Mouse (Mus musculus): ENCODE results near the gene Anxa4. TPM values are rescaled to one million over a fixed set of nuclear protein-coding genes. Genes with fewer than 3 reads are reported as not detected.
A peak's percentile ranks its signal among the peaks of the same experiment; 100 is the strongest.

Anxa4 gene
- polyA plus RNA-seq, 1 experiment from 2014 or later = 44.1 TPM

DNA sequence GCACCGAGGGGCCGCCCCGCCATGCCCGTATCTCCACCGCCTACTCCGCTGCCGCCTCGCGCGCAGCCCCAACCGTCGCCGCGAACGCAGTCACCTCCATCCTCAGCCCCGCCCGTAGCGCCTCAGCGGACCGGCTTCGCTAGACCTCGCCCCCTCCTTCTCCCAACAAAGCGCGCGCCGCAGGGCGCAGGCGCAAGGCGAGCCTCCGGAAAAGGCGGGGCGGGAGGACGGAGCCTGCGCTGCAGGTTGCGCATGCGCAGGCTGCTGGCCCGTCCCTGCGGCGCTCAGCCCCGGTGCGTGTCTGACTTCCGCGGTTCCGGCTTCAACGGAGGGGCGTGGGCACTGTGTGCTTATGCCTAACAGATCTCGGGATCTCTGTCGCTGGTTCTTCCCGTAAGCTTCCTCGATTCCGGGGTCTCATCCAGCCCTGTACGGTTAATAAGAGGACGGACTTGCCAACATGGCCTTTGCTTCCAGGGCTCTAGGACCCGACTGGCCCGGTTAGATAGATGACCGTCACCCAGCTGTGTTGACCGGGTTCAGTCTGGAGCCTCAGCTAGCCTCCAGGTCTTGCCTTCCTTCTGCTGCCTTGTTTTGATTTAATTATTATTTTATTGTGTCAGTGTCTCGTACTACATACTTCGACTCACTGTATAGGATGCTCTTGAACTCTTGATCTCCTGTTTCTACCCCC lies 60.1 kb downstream of the Anxa4 start, which contains the start of gene Gmcl1:
TSS of gene Gmcl1 (minus strand) at position 201 of the 694 bp plus-strand sequence.
- peak; percentile 98 for DNase-seq (ENCODE audit: low spot score)
- Histone ChIP-seq H3K9ac (ENCODE audit: low read depth, low read length) (peak within 1 kb of the TSS; percentile 87), H3K4me1 (ENCODE audit: control insufficient read depth, insufficient read depth, low read length) (peaks cover 9% of the 10 kb centered on the region; the same call in 1 of the 2 replicates), H3K4me3 (ENCODE audit: low read depth, low read length) (peak within 1 kb of the TSS; percentile 99), H3K36me3 (ENCODE audit: control insufficient read depth, insufficient read depth, low read length) (no peaks in the 10 kb centered on the region), H3K4me2 (ENCODE audit: low read depth, low read length) (peak within 1 kb of the TSS; percentile 86), H3K27ac (replicated peaks; ENCODE audit: low read depth, low read length) (peak within 1 kb of the TSS; percentile 74), H3K9me3 (ENCODE audit: control insufficient read depth, low read length) (no peaks in the 10 kb centered on the region), H3K27me3 (replicated peaks; ENCODE audit: control insufficient read depth, insufficient read depth, low read length) (no peaks in the 10 kb centered on the region)
- peak; percentile 95 for ATAC-seq (ENCODE audit: low read depth)
- under 1% methylated on average over 22 of the region's 59 CpGs for WGBS

DNA sequence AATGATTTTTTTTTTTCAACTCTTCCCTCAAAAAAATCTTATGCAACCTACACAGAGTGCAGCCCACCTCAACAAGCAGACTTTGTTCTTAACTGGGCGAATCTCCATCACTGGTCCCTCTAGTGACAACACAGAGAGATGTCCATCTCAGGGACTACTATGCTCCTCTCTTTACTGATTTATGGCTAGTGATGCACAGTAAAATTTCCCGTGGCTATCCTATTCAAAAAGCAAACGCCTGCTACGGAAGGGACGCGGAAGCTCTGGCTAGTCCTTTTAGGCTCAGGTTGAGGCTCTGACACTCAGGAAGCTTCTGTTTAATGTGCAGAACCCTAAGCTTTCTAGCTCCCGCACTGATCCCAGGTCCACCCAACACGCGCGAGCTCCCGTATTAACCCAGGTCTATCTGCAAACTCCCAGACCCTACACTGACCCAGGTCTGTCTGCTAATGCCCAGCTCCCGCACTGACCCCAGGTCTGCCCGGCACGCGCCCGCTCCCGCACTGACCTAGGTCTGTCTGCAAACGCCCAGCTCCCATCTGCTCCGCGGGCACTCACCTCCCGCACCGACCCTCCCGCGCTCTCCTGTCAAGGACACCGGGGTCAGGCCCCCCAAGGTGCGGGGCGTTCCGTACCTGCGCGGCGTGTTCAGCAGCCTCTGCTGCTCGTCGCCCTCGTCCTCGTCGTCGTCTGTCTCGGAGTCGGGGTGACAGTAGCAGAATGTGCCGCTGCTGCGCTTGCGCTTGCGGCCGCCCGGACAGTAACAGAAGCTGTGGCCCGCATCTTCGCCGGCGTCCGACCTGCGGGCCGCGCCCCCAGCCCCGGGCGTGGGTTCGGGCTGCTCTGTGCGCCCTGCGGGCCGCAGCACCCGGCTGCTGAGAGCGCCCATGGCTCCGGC lies 60.9 kb downstream of the Anxa4 start:
- Histone ChIP-seq H3K9me3 (ENCODE audit: control insufficient read depth, low read length) (no peaks in the 10 kb centered on the region), H3K4me1 (ENCODE audit: control insufficient read depth, insufficient read depth, low read length) (peaks cover 9% of the 10 kb centered on the region; the same call in 1 of the 2 replicates), H3K4me3 (ENCODE audit: low read depth, low read length) (peak overlapping the region; percentile 99), H3K36me3 (ENCODE audit: control insufficient read depth, insufficient read depth, low read length) (no peaks in the 10 kb centered on the region; the same call in 1 of the 2 replicates), H3K9ac (ENCODE audit: low read depth, low read length) (peak overlapping the region; percentile 87), H3K4me2 (ENCODE audit: low read depth, low read length) (peak overlapping the region; percentile 86), H3K27ac (replicated peaks; ENCODE audit: low read depth, low read length) (peak overlapping the region; percentile 74; the same call in 1 of the 2 replicates), H3K27me3 (replicated peaks; ENCODE audit: control insufficient read depth, insufficient read depth, low read length) (no peaks in the 10 kb centered on the region)
- peak; percentile 6 for DNase-seq (ENCODE audit: low spot score)
- under 1% methylated on average over 46 of the region's 62 CpGs for WGBS
- ATAC-seq (ENCODE audit: low read depth) = no peak; the same call in 1 of the 2 replicates

DNA sequence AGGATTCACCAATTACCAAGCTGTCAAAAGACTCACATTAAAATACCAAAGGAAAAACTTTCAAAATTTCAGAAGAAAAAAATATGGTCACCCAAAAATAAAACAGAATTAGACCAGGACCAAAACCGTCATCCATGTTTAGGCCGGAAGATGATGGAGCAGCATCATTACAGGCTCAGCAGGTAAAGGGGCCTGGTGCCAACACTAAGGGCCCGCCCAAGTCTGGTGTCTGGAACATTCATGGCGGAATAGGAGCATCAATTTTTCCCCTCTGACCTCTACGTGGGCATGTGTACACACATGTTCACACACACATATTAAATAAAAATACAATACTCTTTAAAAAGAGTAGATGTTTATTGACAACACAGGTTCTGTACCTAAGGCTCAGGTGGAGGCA lies 64.7 kb downstream of the Anxa4 start:
- no peak overlapping the region for H3K9ac ChIP-seq (ENCODE audit: low read depth, low read length)
- no peaks in the 10 kb centered on the region for H3K27me3 ChIP-seq (replicated peaks; ENCODE audit: control insufficient read depth, insufficient read depth, low read length)
- H3K4me2 ChIP-seq (ENCODE audit: low read depth, low read length) = no peak overlapping the region
- H3K4me3 ChIP-seq (ENCODE audit: low read depth, low read length) = no peak overlapping the region
- WGBS = 89% methylated on average over 5 of the region's 5 CpGs
- DNase-seq (ENCODE audit: low spot score) (no peak), ATAC-seq (ENCODE audit: low read depth) (no peak)
- H3K9me3 ChIP-seq (ENCODE audit: control insufficient read depth, low read length) = no peaks in the 10 kb centered on the region
- H3K36me3 ChIP-seq (ENCODE audit: control insufficient read depth, insufficient read depth, low read length) = peaks cover 9% of the 10 kb centered on the region
- H3K27ac ChIP-seq (replicated peaks; ENCODE audit: low read depth, low read length) = no peak overlapping the region
- peaks cover 4% of the 10 kb centered on the region; the same call in 1 of the 2 replicates for H3K4me1 ChIP-seq (ENCODE audit: control insufficient read depth, insufficient read depth, low read length)

DNA sequence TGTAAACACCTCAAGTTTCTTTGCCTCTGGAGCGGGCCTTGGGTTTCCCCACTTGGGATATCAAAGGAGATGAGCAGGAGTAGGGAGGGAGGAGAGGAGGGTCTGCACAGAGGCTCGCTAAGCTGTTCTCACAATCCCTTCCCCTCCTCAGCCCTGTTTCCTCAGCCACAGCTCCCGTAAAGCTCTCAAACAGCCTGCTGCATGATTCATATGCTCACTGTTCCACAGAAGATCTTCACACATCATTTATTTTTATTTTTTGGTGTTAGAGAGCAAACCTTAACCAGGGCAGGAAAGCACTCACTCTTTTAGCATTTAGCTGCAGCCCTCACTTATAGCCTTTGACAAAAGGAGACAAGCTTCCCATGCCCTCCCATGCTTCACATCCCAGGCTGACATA lies 71.4 kb downstream of the Anxa4 start:
- H3K9me3 ChIP-seq (ENCODE audit: control insufficient read depth, low read length) = no peaks in the 10 kb centered on the region
- H3K36me3 ChIP-seq (ENCODE audit: control insufficient read depth, insufficient read depth, low read length) = peaks cover 47% of the 10 kb centered on the region
- no peak overlapping the region for H3K27ac ChIP-seq (replicated peaks; ENCODE audit: low read depth, low read length)
- 77% methylated on average over 3 of the region's 3 CpGs for WGBS
- H3K9ac ChIP-seq (ENCODE audit: low read depth, low read length) = no peak overlapping the region
- no peak overlapping the region for H3K4me2 ChIP-seq (ENCODE audit: low read depth, low read length)
- H3K4me3 ChIP-seq (ENCODE audit: low read depth, low read length) = no peak overlapping the region
- H3K4me1 ChIP-seq (ENCODE audit: control insufficient read depth, insufficient read depth, low read length) = no peaks in the 10 kb centered on the region
- no peak for DNase-seq (ENCODE audit: low spot score)
- ATAC-seq (ENCODE audit: low read depth) = no peak
- no peaks in the 10 kb centered on the region for H3K27me3 ChIP-seq (replicated peaks; ENCODE audit: control insufficient read depth, insufficient read depth, low read length)

DNA sequence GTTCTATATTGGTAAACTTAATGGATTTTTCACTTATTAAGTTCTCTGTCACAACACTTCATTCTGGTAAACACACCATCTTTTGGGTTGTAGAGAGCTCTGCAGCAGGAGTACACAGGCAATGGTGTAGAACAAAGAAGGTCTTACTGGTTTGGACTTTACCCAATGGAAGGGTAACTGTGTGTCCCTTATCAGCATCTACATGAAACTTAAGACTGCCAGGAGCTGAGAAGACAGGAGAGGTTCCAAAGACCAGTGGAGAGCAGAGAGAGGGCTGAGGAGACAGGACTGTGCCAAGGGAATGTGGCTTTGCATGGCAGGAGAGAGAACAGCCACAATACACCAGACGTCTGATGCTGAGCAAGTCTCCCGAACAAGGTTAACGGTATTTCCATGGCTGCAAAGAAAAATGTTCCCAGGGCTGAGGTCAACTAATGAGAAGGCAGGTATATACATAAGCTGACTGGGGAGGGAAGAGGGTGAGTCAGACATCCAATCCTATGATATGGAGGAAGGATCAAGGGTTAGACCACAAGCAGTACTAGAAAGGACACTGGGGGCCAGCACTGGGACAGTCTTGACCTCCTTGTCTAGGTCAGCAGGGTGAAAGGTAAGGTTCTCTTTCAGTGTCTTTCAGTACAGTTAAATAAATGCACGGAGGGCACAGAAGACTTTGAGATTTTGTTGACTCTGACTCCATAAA lies 85.2 kb downstream of the Anxa4 start:
- Histone ChIP-seq H3K36me3 (ENCODE audit: control insufficient read depth, insufficient read depth, low read length) (peaks cover 73% of the 10 kb centered on the region), H3K9me3 (ENCODE audit: control insufficient read depth, low read length) (no peaks in the 10 kb centered on the region), H3K27me3 (replicated peaks; ENCODE audit: control insufficient read depth, insufficient read depth, low read length) (no peaks in the 10 kb centered on the region), H3K9ac (ENCODE audit: low read depth, low read length) (no peak overlapping the region), H3K4me3 (ENCODE audit: low read depth, low read length) (no peak overlapping the region), H3K4me2 (ENCODE audit: low read depth, low read length) (no peak overlapping the region), H3K27ac (replicated peaks; ENCODE audit: low read depth, low read length) (no peak overlapping the region), H3K4me1 (ENCODE audit: control insufficient read depth, insufficient read depth, low read length) (no peaks in the 10 kb centered on the region)
- ATAC-seq (ENCODE audit: low read depth) (no peak), DNase-seq (ENCODE audit: low spot score) (no peak)
- WGBS = 81% methylated on average over 4 of the region's 4 CpGs

DNA sequence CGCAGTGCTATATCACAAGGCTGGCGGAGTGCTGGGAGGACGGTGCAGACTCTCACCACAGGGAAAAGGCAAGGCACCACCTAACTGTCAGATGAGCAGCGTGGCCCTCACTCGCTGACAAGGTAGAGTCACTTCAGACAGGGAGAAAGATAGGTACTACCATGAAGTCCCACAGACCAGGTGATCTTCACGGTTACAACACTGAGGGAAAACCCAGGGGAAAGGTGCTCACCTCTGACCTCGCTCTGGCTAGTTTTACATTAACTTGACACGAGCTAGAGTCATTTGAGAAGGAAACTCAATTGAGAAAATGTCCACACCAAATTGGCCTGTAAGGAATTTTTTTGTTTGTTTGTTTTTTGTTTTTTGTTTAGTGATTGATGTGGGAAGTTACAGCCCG lies 90.8 kb downstream of the Anxa4 start:
- Histone ChIP-seq H3K4me2 (ENCODE audit: low read depth, low read length) (no peak overlapping the region), H3K4me1 (ENCODE audit: control insufficient read depth, insufficient read depth, low read length) (no peaks in the 10 kb centered on the region), H3K27me3 (replicated peaks; ENCODE audit: control insufficient read depth, insufficient read depth, low read length) (no peaks in the 10 kb centered on the region), H3K36me3 (ENCODE audit: control insufficient read depth, insufficient read depth, low read length) (peaks cover 85% of the 10 kb centered on the region), H3K9ac (ENCODE audit: low read depth, low read length) (no peak overlapping the region), H3K9me3 (ENCODE audit: control insufficient read depth, low read length) (no peaks in the 10 kb centered on the region), H3K4me3 (ENCODE audit: low read depth, low read length) (no peak overlapping the region), H3K27ac (replicated peaks; ENCODE audit: low read depth, low read length) (no peak overlapping the region)
- DNase-seq (ENCODE audit: low spot score) (no peak), ATAC-seq (ENCODE audit: low read depth) (no peak)
- WGBS = 88% methylated on average over 9 of the region's 9 CpGs

DNA sequence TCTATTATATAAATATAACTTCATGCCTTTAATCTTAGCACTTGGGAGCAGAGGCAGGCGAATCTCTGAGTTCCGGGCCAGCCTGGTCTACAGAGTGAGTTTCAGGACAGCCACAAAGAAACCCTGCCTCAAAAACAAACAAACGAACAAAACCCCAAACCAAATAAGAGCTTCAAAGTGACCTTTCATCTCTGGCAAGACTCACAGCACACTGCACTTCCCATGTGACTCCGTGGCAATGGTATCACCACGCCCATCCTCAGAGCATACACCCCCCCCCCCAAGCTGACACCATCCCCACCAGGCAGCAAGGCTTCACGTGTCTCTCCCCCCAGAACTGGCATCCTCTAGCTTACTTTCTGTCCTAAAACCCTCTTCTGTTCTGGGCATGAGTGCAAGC lies 95.5 kb downstream of the Anxa4 start:
- WGBS = 81% methylated on average over 6 of the region's 6 CpGs
- Histone ChIP-seq H3K36me3 (ENCODE audit: control insufficient read depth, insufficient read depth, low read length) (peaks cover 70% of the 10 kb centered on the region), H3K4me2 (ENCODE audit: low read depth, low read length) (no peak overlapping the region), H3K9ac (ENCODE audit: low read depth, low read length) (no peak overlapping the region), H3K9me3 (ENCODE audit: control insufficient read depth, low read length) (no peaks in the 10 kb centered on the region), H3K27me3 (replicated peaks; ENCODE audit: control insufficient read depth, insufficient read depth, low read length) (no peaks in the 10 kb centered on the region), H3K4me3 (ENCODE audit: low read depth, low read length) (no peak overlapping the region), H3K27ac (replicated peaks; ENCODE audit: low read depth, low read length) (no peak overlapping the region), H3K4me1 (ENCODE audit: control insufficient read depth, insufficient read depth, low read length) (no peaks in the 10 kb centered on the region)
- DNase-seq (ENCODE audit: low spot score) = no peak
- ATAC-seq (ENCODE audit: low read depth) = no peak

DNA sequence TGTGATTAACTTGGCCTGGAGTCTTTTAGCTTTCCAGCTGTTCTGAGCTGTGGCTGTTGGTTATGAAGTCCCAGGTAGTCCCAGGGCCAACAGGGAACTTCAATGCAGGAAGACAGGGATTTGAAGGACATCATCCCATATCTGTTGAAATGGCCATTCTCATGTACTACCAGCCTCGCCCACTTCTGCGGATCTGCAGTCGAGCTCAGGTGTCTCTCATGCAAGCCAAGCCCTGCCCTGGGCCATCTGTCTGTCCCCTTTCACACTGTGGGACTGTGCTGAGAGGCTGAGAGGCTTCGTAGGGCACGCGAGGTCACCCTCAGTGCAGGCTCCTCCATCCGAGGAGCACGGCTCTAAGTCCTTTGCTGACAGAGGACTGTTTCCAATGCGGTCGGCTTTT lies 97.2 kb downstream of the Anxa4 start:
- Histone ChIP-seq H3K27ac (replicated peaks; ENCODE audit: low read depth, low read length) (no peak overlapping the region), H3K9ac (ENCODE audit: low read depth, low read length) (no peak overlapping the region), H3K4me3 (ENCODE audit: low read depth, low read length) (no peak overlapping the region), H3K27me3 (replicated peaks; ENCODE audit: control insufficient read depth, insufficient read depth, low read length) (no peaks in the 10 kb centered on the region), H3K4me2 (ENCODE audit: low read depth, low read length) (no peak overlapping the region), H3K36me3 (ENCODE audit: control insufficient read depth, insufficient read depth, low read length) (peaks cover 55% of the 10 kb centered on the region), H3K9me3 (ENCODE audit: control insufficient read depth, low read length) (no peaks in the 10 kb centered on the region), H3K4me1 (ENCODE audit: control insufficient read depth, insufficient read depth, low read length) (no peaks in the 10 kb centered on the region)
- WGBS = 90% methylated on average over 10 of the region's 10 CpGs
- ATAC-seq (ENCODE audit: low read depth) (no peak), DNase-seq (ENCODE audit: low spot score) (no peak)

All from embryonic facial prominence, embryonic 14.5 days (tissue).